Mouse (Mus musculus) neural tube, embryonic 15.5 days (tissue): ENCODE measurements around the gene Lnx1. TPM values are rescaled to one million over a fixed set of nuclear protein-coding genes. Genes with fewer than 3 reads are reported as not detected.

Source experiments
- ATAC-seq: fragments of 200-750 bp; cut with Nextera tagmentation; 2 replicates; pipeline ENCODE4 v1.8.0; 2017; ENCODE audit warnings: mild to moderate bottlenecking, moderate TSS enrichment, moderate library complexity; ENCODE audit not compliant: low FRiP score
- H3K27ac ChIP-seq: fragments of 300-500 bp; sonication (generic); replicated peaks from 2 replicates; pipeline ENCODE4 v1.5.1; 2015; ENCODE audit warnings: mild to moderate bottlenecking, inconsistent platforms
- H3K27me3 ChIP-seq: fragments of 300-500 bp; sonication (generic); replicated peaks from 2 replicates; pipeline ENCODE4 v1.6.1; 2015; ENCODE audit warnings: inconsistent platforms
- H3K36me3 ChIP-seq: fragments of 300-500 bp; sonication (generic); 2 replicates; pipeline ENCODE4 v1.6.1; 2015; ENCODE audit warnings: inconsistent platforms
- H3K4me1 ChIP-seq: fragments of 300-500 bp; sonication (generic); 2 replicates; pipeline ENCODE4 v1.6.1; 2015; ENCODE audit warnings: inconsistent platforms
- H3K4me2 ChIP-seq: fragments of 300-500 bp; sonication (generic); 2 replicates; pipeline ENCODE4 v1.6.1; 2015; ENCODE audit warnings: inconsistent platforms, mild to moderate bottlenecking, moderate library complexity
- H3K4me3 ChIP-seq: fragments of 300-500 bp; sonication (generic); replicated peaks from 2 replicates; pipeline ENCODE4 v1.5.1; 2015; ENCODE audit warnings: mild to moderate bottlenecking, inconsistent platforms
- H3K9ac ChIP-seq: fragments of 300-500 bp; sonication (generic); replicated peaks from 2 replicates; pipeline ENCODE4 v1.6.1; 2015; ENCODE audit warnings: mild to moderate bottlenecking, inconsistent platforms
- H3K9me3 ChIP-seq: fragments of 300-500 bp; sonication (generic); replicated peaks from 2 replicates; pipeline ENCODE4 v1.6.1; 2016; ENCODE audit warnings: inconsistent platforms
- WGBS: fragments of 180-500 bp; shearing (Covaris S2); methylation state at CpG from one replicate; pipeline ENCODE4 v1.1.7; 2015; ENCODE audit warnings: mixed read lengths; 5-methylcytosine and 5-hydroxymethylcytosine counted together
- polyA plus RNA-seq: library from polyadenylated mRNA; unstranded; fragments of >200 nt; fragmentation: Nextera tagmentation; extraction: Ambion mirVana; gene quantifications from 2 replicates; pipeline ENCODE4 v1.2.1, GENCODE M21; 2015

The Lnx1 gene
- polyA plus RNA-seq, 1 experiment from 2014 or later = 13.8 TPM

- no peak overlapping the region for H3K9ac ChIP-seq
- WGBS = 73% methylated on average over 9 of the region's 9 CpGs
- H3K9me3 ChIP-seq = no peaks in the 10 kb centered on the region
- H3K36me3 ChIP-seq = no peaks in the 10 kb centered on the region
- no peak overlapping the region for H3K4me2 ChIP-seq
- peaks cover 11% of the 10 kb centered on the region; the same call in 1 of the 2 replicates for H3K4me1 ChIP-seq
- H3K27ac ChIP-seq = no peak overlapping the region
- H3K27me3 ChIP-seq = no peaks in the 10 kb centered on the region
- H3K4me3 ChIP-seq = no peak overlapping the region
- no peak for ATAC-seq
Measured at GRCm38 (mm10) chr5:74648216-74648615, 54.5 kb downstream of the Lnx1 start.

GRCm38 (mm10) chr5:74647584-74647984 lies 55.1 kb downstream of the Lnx1 start:
- Histone ChIP-seq H3K4me1 (peaks cover 11% of the 10 kb centered on the region; the same call in 1 of the 2 replicates), H3K36me3 (no peaks in the 10 kb centered on the region), H3K4me2 (no peak overlapping the region), H3K27me3 (no peaks in the 10 kb centered on the region), H3K9ac (no peak overlapping the region), H3K9me3 (no peaks in the 10 kb centered on the region), H3K4me3 (no peak overlapping the region), H3K27ac (no peak overlapping the region)
- 70% methylated on average over 5 of the region's 6 CpGs for WGBS
- ATAC-seq = no peak

GRCm38 (mm10) chr5:74642291-74642690 lies 60.4 kb downstream of the Lnx1 start:
- 85% methylated on average over 2 of the region's 2 CpGs for WGBS
- no peak for ATAC-seq
- no peaks in the 10 kb centered on the region for H3K27me3 ChIP-seq
- H3K9ac ChIP-seq = no peak overlapping the region
- no peaks in the 10 kb centered on the region for H3K36me3 ChIP-seq
- H3K9me3 ChIP-seq = no peaks in the 10 kb centered on the region
- no peak overlapping the region for H3K4me3 ChIP-seq
- no peak overlapping the region for H3K4me2 ChIP-seq
- H3K4me1 ChIP-seq = no peaks in the 10 kb centered on the region
- H3K27ac ChIP-seq = no peak overlapping the region

- H3K4me2 ChIP-seq = no peak overlapping the region
- 45% methylated on average over 6 of the region's 6 CpGs for WGBS
- no peak overlapping the region for H3K4me3 ChIP-seq
- no peaks in the 10 kb centered on the region for H3K9me3 ChIP-seq
- H3K36me3 ChIP-seq = no peaks in the 10 kb centered on the region
- no peak overlapping the region for H3K9ac ChIP-seq
- no peak for ATAC-seq
- H3K27ac ChIP-seq = no peak overlapping the region
- no peaks in the 10 kb centered on the region for H3K4me1 ChIP-seq
- no peaks in the 10 kb centered on the region for H3K27me3 ChIP-seq
Measured at GRCm38 (mm10) chr5:74641000-74641399, 61.7 kb downstream of the Lnx1 start.

GRCm38 (mm10) chr5:74640504-74640903 lies 62.2 kb downstream of the Lnx1 start:
- WGBS = 95% methylated on average over 4 of the region's 4 CpGs
- no peaks in the 10 kb centered on the region for H3K27me3 ChIP-seq

GRCm38 (mm10) chr5:74639516-74639915 lies 63.2 kb downstream of the Lnx1 start:
- WGBS = 94% methylated on average over 6 of the region's 6 CpGs
- Histone ChIP-seq H3K4me3 (no peak overlapping the region), H3K9ac (no peak overlapping the region), H3K4me1 (no peaks in the 10 kb centered on the region), H3K9me3 (no peaks in the 10 kb centered on the region), H3K36me3 (no peaks in the 10 kb centered on the region), H3K27ac (no peak overlapping the region), H3K27me3 (no peaks in the 10 kb centered on the region), H3K4me2 (no peak overlapping the region)
- ATAC-seq = no peak

More at GRCm38 (mm10) chr5:74640504-74640903, 62.2 kb downstream of the Lnx1 start:
- H3K4me2 ChIP-seq = no peak overlapping the region
- no peak overlapping the region for H3K27ac ChIP-seq
- H3K9ac ChIP-seq = no peak overlapping the region
- H3K4me1 ChIP-seq = no peaks in the 10 kb centered on the region
- H3K36me3 ChIP-seq = no peaks in the 10 kb centered on the region
- no peaks in the 10 kb centered on the region for H3K9me3 ChIP-seq
- H3K4me3 ChIP-seq = no peak overlapping the region
- no peak for ATAC-seq

- Histone ChIP-seq H3K27me3 (no peaks in the 10 kb centered on the region), H3K36me3 (no peaks in the 10 kb centered on the region), H3K27ac (no peak overlapping the region), H3K4me3 (no peak overlapping the region), H3K9me3 (no peaks in the 10 kb centered on the region), H3K4me1 (peaks cover 16% of the 10 kb centered on the region), H3K4me2 (no peak overlapping the region), H3K9ac (no peak overlapping the region)
- 90% methylated on average over 3 of the region's 3 CpGs for WGBS
- no peak for ATAC-seq
Measured at GRCm38 (mm10) chr5:74634391-74634790, 68.3 kb downstream of the Lnx1 start.

- Histone ChIP-seq H3K4me3 (no peak overlapping the region), H3K4me1 (peaks cover 16% of the 10 kb centered on the region), H3K36me3 (no peaks in the 10 kb centered on the region), H3K9me3 (no peaks in the 10 kb centered on the region), H3K27ac (no peak overlapping the region), H3K4me2 (no peak overlapping the region), H3K9ac (no peak overlapping the region), H3K27me3 (no peaks in the 10 kb centered on the region)
- WGBS = 61% methylated on average over 6 of the region's 6 CpGs
- no peak; the same call in 1 of the 2 replicates for ATAC-seq
Measured at GRCm38 (mm10) chr5:74633453-74633852, 69.3 kb downstream of the Lnx1 start.

- no peak overlapping the region for H3K9ac ChIP-seq
- no peaks in the 10 kb centered on the region for H3K27me3 ChIP-seq
- no peaks in the 10 kb centered on the region for H3K36me3 ChIP-seq
- no peaks in the 10 kb centered on the region for H3K9me3 ChIP-seq
- no peak overlapping the region for H3K4me2 ChIP-seq
- ATAC-seq = no peak
- 51% methylated on average over 17 of the region's 17 CpGs for WGBS
- no peak overlapping the region for H3K4me3 ChIP-seq
- peaks cover 16% of the 10 kb centered on the region for H3K4me1 ChIP-seq
- 0 out of 2 replicates have a peak overlapping the region, but pooled peaks have one; percentile 0 for H3K27ac ChIP-seq
Measured at GRCm38 (mm10) chr5:74632369-74633114, 70.2 kb downstream of the Lnx1 start.

GRCm38 (mm10) chr5:74628001-74628400 lies 74.7 kb downstream of the Lnx1 start:
- H3K27me3 ChIP-seq = no peaks in the 10 kb centered on the region
- no peaks in the 10 kb centered on the region for H3K9me3 ChIP-seq
- peaks cover 9% of the 10 kb centered on the region for H3K4me1 ChIP-seq
- H3K27ac ChIP-seq = no peak overlapping the region
- no peak overlapping the region for H3K4me3 ChIP-seq
- no peak overlapping the region for H3K4me2 ChIP-seq
- ATAC-seq = no peak
- H3K9ac ChIP-seq = no peak overlapping the region
- WGBS = 92% methylated on average over 12 of the region's 12 CpGs
- H3K36me3 ChIP-seq = no peaks in the 10 kb centered on the region

- Histone ChIP-seq H3K9ac (no peak overlapping the region), H3K27me3 (no peaks in the 10 kb centered on the region), H3K27ac (no peak overlapping the region), H3K9me3 (no peaks in the 10 kb centered on the region), H3K36me3 (no peaks in the 10 kb centered on the region), H3K4me3 (no peak overlapping the region), H3K4me2 (no peak overlapping the region), H3K4me1 (no peaks in the 10 kb centered on the region)
- ATAC-seq = no peak
- 71% methylated on average over 5 of the region's 5 CpGs for WGBS
Measured at GRCm38 (mm10) chr5:74624385-74624784, 78.3 kb downstream of the Lnx1 start.

GRCm38 (mm10) chr5:74623316-74624000 lies 79.3 kb downstream of the Lnx1 start:
- Histone ChIP-seq H3K9ac (no peak overlapping the region), H3K36me3 (no peaks in the 10 kb centered on the region), H3K27ac (no peak overlapping the region), H3K4me3 (no peak overlapping the region), H3K27me3 (no peaks in the 10 kb centered on the region), H3K9me3 (no peaks in the 10 kb centered on the region), H3K4me1 (no peaks in the 10 kb centered on the region), H3K4me2 (no peak overlapping the region)
- ATAC-seq = no peak
- WGBS = 90% methylated on average over 14 of the region's 14 CpGs
